Mouse (Mus musculus): Measurements from ENCODE around the gene Rab6a.
"Not testable (repeated sequence)": the region's sequence is repeated elsewhere in the genome, so short reads cannot be mapped to it uniquely, and the experiment has no call there.

Gene Rab6a

GRCm38 (mm10) chr7:100607214-100608129, at the start of gene Rab6a:
Rab6a (plus strand) TSS chr7:100607410.
- DNase-seq: peak; percentile 99

GRCm38 (mm10) chr7:100559331-100559730, 47.9 kb upstream of the Rab6a start:
- DNase-seq: no peak

GRCm38 (mm10) chr7:100561861-100562587, 45.2 kb upstream of the Rab6a start:
- no peak for DNase-seq

- DNase-seq: not testable (repeated sequence)
These were observed 40.0 kb upstream of the Rab6a start for GRCm38 (mm10) chr7:100567238-100567637.

GRCm38 (mm10) chr7:100569907-100570306, 37.3 kb upstream of the Rab6a start:
- no peak for DNase-seq

GRCm38 (mm10) chr7:100570930-100571715, 36.1 kb upstream of the Rab6a start:
- no peak for DNase-seq

- DNase-seq: no peak
These were observed 35.1 kb upstream of the Rab6a start for GRCm38 (mm10) chr7:100572061-100572460.

- no peak for DNase-seq
These were observed 34.5 kb upstream of the Rab6a start for GRCm38 (mm10) chr7:100572704-100573103.

- peak; percentile 37 for DNase-seq
These were observed 28.4 kb upstream of the Rab6a start for GRCm38 (mm10) chr7:100578794-100579193.

GRCm38 (mm10) chr7:100582235-100582634, 25.0 kb upstream of the Rab6a start:
- no peak for DNase-seq

- DNase-seq: peak; percentile 90
These were observed 24.4 kb upstream of the Rab6a start for GRCm38 (mm10) chr7:100582727-100583236.

- DNase-seq: no peak
These were observed 17.4 kb upstream of the Rab6a start for GRCm38 (mm10) chr7:100589816-100590215.

GRCm38 (mm10) chr7:100590504-100590844, 16.7 kb upstream of the Rab6a start:
- DNase-seq: no peak

GRCm38 (mm10) chr7:100590845-100591521, 16.2 kb upstream of the Rab6a start:
- DNase-seq: peak; percentile 79

- DNase-seq: no peak
These were observed 15.7 kb upstream of the Rab6a start for GRCm38 (mm10) chr7:100591522-100591852.

GRCm38 (mm10) chr7:100593349-100593748, 13.9 kb upstream of the Rab6a start:
- no peak for DNase-seq

GRCm38 (mm10) chr7:100600211-100600610, 7.0 kb upstream of the Rab6a start:
- peak; percentile 63 for DNase-seq

- DNase-seq: peak; percentile 72
These were observed 1.0 kb downstream of the Rab6a start, which contains the start of gene Mrpl48 for GRCm38 (mm10) chr7:100608130-100608741. Mrpl48 (minus strand) TSS chr7:100608301.

GRCm38 (mm10) chr7:100608910-100609309, 1.7 kb downstream of the Rab6a start:
- DNase-seq: no peak

- no peak for DNase-seq
These were observed 9.1 kb downstream of the Rab6a start for GRCm38 (mm10) chr7:100616121-100616857.

- no peak for DNase-seq
These were observed 15.1 kb downstream of the Rab6a start for GRCm38 (mm10) chr7:100622277-100622676.

Data from right cerebral cortex, adult 18-20 months (tissue).